Mouse (Mus musculus) olfactory bulb, adult 2 months (tissue): ENCODE results near the gene Cdh13.

ENCODE experiments used
- CTCF ChIP-seq: fragments of 200-500 bp; IDR thresholded peaks from 2 replicates; pipeline ENCODE4 v1.5.1; 2012; ENCODE audit warnings: low read depth, mild to moderate bottlenecking, low read length, moderate library complexity; ENCODE audit not compliant: insufficient read depth
- POLR2A ChIP-seq: fragments of 200-500 bp; IDR thresholded peaks from 2 replicates; pipeline ENCODE4 v1.6.1; 2012; ENCODE audit warnings: mild to moderate bottlenecking, low read depth, low read length, moderate library complexity; ENCODE audit not compliant: insufficient read depth

GRCm38 (mm10) chr8:119311412-119311811, 1027.9 kb downstream of the Cdh13 start:
- TF ChIP-seq POLR2A (no peak), CTCF (no peak)
